Mouse (Mus musculus) heart, embryonic 14.5 days (tissue): Measurements from ENCODE around the gene Lrrc42. TPM values are rescaled to one million over a fixed set of nuclear protein-coding genes. Genes with fewer than 3 reads are reported as not detected.

Source experiments
- ATAC-seq: fragments of 200-750 bp; cut with Nextera tagmentation; 2 replicates; pipeline ENCODE4 v1.8.0; 2017; ENCODE audit warnings: low read depth, moderate TSS enrichment; ENCODE audit not compliant: insufficient number of reproducible peaks, insufficient read depth, low FRiP score
- H3K27ac ChIP-seq, 2 experiments: fragments of 200-500 bp in 1 of 2; fragments of 300-500 bp in 1 of 2; sonication (generic) in 1 of 2; replicated peaks in 1 of 2; 2 replicates each; pipeline ENCODE4 v1.5.1; 2012 to 2014; ENCODE audit warnings: low read depth in 2 of 2, low read length in 2 of 2, control low read depth in 1 of 2, mild to moderate bottlenecking in 1 of 2, mixed read lengths in 1 of 2; ENCODE audit not compliant: control insufficient read depth in 1 of 2, insufficient read depth in 1 of 2
- H3K27me3 ChIP-seq: fragments of 300-500 bp; sonication (generic); 2 replicates; pipeline ENCODE4 v1.6.1; 2014; ENCODE audit warnings: mild to moderate bottlenecking, low read length, control low read depth; ENCODE audit not compliant: control insufficient read depth, insufficient read depth
- H3K36me3 ChIP-seq: fragments of 300-500 bp; sonication (generic); 2 replicates; pipeline ENCODE4 v1.6.1; 2014; ENCODE audit warnings: mild to moderate bottlenecking, control low read depth, low read length, mixed read lengths; ENCODE audit not compliant: control insufficient read depth, insufficient read depth
- H3K4me1 ChIP-seq, 2 experiments: fragments of 200-500 bp in 1 of 2; fragments of 300-500 bp in 1 of 2; sonication (generic) in 1 of 2; 2 replicates each; pipeline ENCODE4 v1.6.1; 2012 to 2014; ENCODE audit warnings: low read length in 2 of 2, control low read depth in 1 of 2, mixed read lengths in 1 of 2; ENCODE audit not compliant: control insufficient read depth in 2 of 2, insufficient read depth in 2 of 2
- H3K4me2 ChIP-seq: fragments of 300-500 bp; sonication (generic); 2 replicates; pipeline ENCODE4 v1.6.1; 2014; ENCODE audit warnings: mild to moderate bottlenecking, low read length
- H3K4me3 ChIP-seq, 2 experiments: fragments of 200-500 bp in 1 of 2; fragments of 300-500 bp in 1 of 2; sonication (generic) in 1 of 2; 2 replicates each; pipeline ENCODE4 v1.5.1; 2012 to 2014; ENCODE audit warnings: low read length in 2 of 2, mild to moderate bottlenecking in 2 of 2, control low read depth in 1 of 2, low read depth in 1 of 2, moderate library complexity in 1 of 2; ENCODE audit not compliant: control insufficient read depth in 1 of 2, insufficient read depth in 1 of 2
- H3K9ac ChIP-seq: fragments of 300-500 bp; sonication (generic); 2 replicates; pipeline ENCODE4 v1.6.1; 2014; ENCODE audit warnings: mild to moderate bottlenecking, low read length
- H3K9me3 ChIP-seq: fragments of 300-500 bp; sonication (generic); 2 replicates; pipeline ENCODE4 v1.6.1; 2016; ENCODE audit warnings: low read length, control low read depth; ENCODE audit not compliant: control insufficient read depth
- WGBS: fragments of 180-500 bp; shearing (Covaris S2); extraction: QIAGEN DNeasy Blood & Tissue Kit; methylation state at CpG from one replicate; pipeline ENCODE4 v1.1.7; 2014; 5-methylcytosine and 5-hydroxymethylcytosine counted together
- polyA plus RNA-seq: library from polyadenylated mRNA; unstranded; fragments of >200 nt; fragmentation: Nextera tagmentation; extraction: Ambion mirVana; gene quantifications from 2 replicates; pipeline ENCODE4 v1.2.1, GENCODE M21; 2014

The Lrrc42 gene
- polyA plus RNA-seq, 1 experiment from 2014 or later = 52.0 TPM

DNA sequence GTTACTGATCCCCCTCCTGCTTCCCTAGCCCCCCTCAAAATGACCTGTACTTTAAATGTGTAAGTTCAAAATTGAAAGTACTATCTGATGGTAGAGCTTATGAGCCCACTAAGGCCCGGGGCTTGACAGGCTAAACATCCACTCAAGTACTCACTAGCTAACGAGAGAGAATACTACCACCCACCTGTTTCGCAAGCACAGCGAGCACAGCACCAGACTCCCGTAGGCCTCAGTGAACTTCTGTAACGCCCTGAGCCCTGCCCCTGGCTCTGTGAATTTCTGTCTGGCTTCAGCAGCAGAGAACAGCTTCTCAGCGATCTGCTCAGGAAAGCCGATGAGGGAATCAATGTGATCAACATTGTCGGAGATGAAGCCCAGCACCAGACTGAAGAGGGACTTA, 6.2 kb downstream of the Lrrc42 start:
- ATAC-seq = no peak
- 0 out of 4 replicates have a peak overlapping the region, but pooled peaks of 1 of the 2 experiments have one; percentile 24 for H3K27ac ChIP-seq
- no peak overlapping the region for H3K4me2 ChIP-seq
- H3K27me3 ChIP-seq = no peaks in the 10 kb centered on the region
- no peak overlapping the region for H3K4me3 ChIP-seq
- peaks cover 9 to 63% of the 10 kb centered on the region in 2 experiments for H3K4me1 ChIP-seq
- H3K9me3 ChIP-seq = no peaks in the 10 kb centered on the region
- peaks cover 10% of the 10 kb centered on the region for H3K36me3 ChIP-seq
- 62% methylated on average over 9 of the region's 9 CpGs for WGBS
- peak overlapping the region; percentile 25; the same call in 1 of the 2 replicates for H3K9ac ChIP-seq

DNA sequence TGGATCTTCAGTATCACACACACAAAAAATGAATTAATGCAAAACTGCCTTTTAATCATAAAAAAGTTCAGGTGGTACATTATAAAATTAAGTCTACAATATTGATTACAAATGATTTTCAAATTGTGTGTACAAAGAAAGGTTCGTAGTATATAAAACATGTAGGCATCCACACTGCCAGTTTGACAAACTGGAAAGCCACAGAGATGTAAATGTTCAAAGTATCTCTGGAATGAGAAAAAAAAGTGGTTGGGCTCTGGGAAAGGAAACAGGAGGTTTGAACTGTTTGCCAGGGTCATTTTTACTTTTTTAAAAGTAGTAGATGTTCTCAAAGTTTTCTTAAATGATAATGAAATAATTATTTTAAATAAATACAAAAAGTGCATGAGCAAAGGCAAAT, 7.3 kb downstream of the Lrrc42 start:
- Histone ChIP-seq H3K36me3 (peaks cover 20% of the 10 kb centered on the region), H3K9me3 (no peaks in the 10 kb centered on the region), H3K4me2 (no peak overlapping the region), H3K27me3 (no peaks in the 10 kb centered on the region), H3K4me1 (peaks cover 9 to 57% of the 10 kb centered on the region in 2 experiments), H3K9ac (no peak overlapping the region), H3K27ac (peak overlapping the region in 1 of 2 experiments; percentile 72; a peak in 2 of 4 replicates), H3K4me3 (no peak overlapping the region)
- WGBS = 19% methylated on average over 1 of the region's 1 CpGs
- no peak for ATAC-seq

DNA sequence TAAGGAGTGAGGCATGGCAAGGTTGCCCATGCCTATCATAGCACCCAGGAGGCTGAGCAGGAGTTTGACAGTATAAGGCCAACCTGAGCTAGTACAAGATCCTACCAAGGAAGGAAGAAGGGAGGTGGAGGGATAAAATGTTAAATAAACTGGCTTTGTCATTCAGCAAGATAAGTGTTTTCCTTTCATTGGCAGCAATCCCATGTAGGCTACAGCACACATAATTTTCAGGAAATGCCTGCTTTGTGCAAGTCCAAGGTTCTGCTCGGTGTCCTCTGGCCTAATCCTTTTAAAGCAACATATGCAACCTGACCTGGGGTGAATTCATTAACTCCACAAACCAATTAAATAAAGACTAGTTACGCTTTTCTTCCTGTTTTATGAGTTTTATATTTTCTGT, 8.0 kb downstream of the Lrrc42 start:
- 64% methylated on average over 2 of the region's 2 CpGs for WGBS
- no peak overlapping the region for H3K4me2 ChIP-seq

DNA sequence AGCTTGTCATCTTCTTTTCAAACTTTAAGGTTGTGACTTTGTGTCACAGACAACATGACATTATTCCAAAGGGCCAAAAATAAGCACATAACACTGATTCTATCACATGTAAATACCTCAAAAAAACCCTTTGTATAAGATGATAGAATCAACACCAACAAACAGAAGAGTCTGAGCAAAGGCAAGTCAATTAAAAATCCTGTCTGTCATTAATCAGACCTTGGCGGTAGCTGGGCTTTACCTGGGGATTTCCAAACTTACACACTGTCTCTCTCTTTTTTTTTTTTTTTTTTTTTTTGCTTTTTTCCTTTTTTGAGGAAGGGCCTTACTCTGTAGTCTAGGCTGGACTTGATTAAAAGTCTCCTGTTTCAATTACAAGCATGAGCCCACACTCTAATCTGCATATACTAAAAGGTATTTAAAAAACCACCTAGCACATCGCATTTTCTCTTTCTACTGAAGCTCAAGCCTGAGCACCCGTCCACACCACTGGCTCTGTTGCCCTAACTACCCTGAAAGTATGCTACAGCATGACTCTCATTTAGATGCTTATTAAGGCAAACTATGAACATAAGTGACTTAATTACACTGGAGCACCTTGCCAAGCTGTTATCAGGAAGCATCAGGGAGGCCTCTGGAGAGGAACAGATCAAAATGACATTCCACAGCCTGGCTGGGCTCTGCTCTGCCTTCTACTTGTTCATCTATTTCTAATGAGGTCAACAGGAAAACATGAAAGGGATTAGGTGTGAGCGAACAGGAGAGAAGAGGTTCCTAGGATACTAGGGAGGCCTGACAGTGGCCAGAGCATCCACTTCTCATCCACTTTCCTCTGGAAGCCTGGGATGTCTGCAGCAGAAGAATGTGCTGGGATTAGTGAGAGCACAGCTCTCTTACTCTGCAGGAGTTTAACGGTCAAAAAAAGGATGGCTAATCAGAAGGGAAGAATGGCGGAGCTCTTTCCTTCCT, 9.7 kb downstream of the Lrrc42 start:
- H3K27me3 ChIP-seq = no peaks in the 10 kb centered on the region
- WGBS = 50% methylated on average over 6 of the region's 6 CpGs
- no peak for ATAC-seq
- peaks cover 6 to 42% of the 10 kb centered on the region in 2 experiments for H3K4me1 ChIP-seq
- H3K27ac ChIP-seq = peak overlapping the region in 1 of 2 experiments; percentile 34; a peak in 1 of 4 replicates
- H3K4me2 ChIP-seq = peak overlapping the region; percentile 9; the same call in 1 of the 2 replicates
- no peaks in the 10 kb centered on the region for H3K9me3 ChIP-seq
- H3K4me3 ChIP-seq = no peak overlapping the region
- H3K9ac ChIP-seq = no peak overlapping the region
- H3K36me3 ChIP-seq = peaks cover 44% of the 10 kb centered on the region

More for the DNA sequence above, 8.0 kb downstream of the Lrrc42 start:
- Histone ChIP-seq H3K4me3 (no peak overlapping the region), H3K27me3 (no peaks in the 10 kb centered on the region), H3K9ac (no peak overlapping the region), H3K36me3 (peaks cover 27% of the 10 kb centered on the region), H3K9me3 (no peaks in the 10 kb centered on the region), H3K4me1 (peaks cover 9 to 55% of the 10 kb centered on the region in 2 experiments), H3K27ac (peak overlapping the region in 1 of 2 experiments; percentile 72; a peak in 3 of 4 replicates)
- no peak for ATAC-seq

DNA sequence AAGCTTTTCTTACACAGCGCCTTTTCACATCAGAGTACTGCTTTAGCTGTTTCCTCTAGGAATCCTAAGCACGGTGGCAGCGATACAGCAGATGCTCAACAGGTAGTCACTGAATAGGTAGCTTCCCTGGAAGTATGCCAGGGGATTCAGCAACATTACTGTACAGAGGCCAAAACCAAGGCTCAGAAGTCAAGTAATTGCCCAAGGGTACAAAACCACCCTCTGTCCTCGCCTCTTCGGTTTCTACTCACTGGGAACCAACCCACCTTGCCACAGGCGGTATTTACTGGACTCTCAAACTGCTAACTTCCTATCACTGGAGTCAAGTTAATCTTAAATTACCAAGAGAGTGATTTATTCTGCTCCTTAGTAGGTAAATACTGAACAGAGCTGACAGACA, 13.1 kb downstream of the Lrrc42 start:
- Histone ChIP-seq H3K4me3 (no peak overlapping the region), H3K4me1 (peaks cover 2 to 18% of the 10 kb centered on the region in 2 experiments; a peak in 3 of 4 replicates), H3K27me3 (no peaks in the 10 kb centered on the region), H3K4me2 (no peak overlapping the region), H3K9ac (no peak overlapping the region), H3K9me3 (no peaks in the 10 kb centered on the region), H3K36me3 (peaks cover 74% of the 10 kb centered on the region), H3K27ac (no peak overlapping the region)
- WGBS = 96% methylated on average over 6 of the region's 6 CpGs
- no peak for ATAC-seq

DNA sequence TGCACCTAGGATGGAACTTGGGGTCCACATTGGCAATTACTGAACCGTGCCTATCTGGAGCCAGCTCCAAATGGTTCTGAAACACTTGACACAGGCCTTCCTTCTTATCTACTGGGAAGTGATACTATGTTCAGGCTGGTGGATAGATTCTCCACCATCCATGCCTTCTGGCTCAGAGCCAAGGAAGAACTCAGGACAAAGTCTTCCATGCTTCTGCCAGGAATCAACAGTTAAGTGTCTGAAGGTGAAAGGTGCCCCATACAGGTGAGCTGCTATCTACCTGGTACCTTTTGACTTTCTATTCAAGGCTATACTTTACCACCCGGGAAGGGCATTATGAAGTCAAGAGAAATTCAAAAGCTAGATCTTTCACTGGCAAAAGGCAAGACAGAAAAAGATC, 15.1 kb downstream of the Lrrc42 start:
- Histone ChIP-seq H3K4me2 (no peak overlapping the region), H3K9me3 (no peaks in the 10 kb centered on the region), H3K9ac (no peak overlapping the region), H3K4me1 (no peaks in the 10 kb centered on the region), H3K27me3 (no peaks in the 10 kb centered on the region), H3K36me3 (peaks cover 93% of the 10 kb centered on the region), H3K27ac (no peak overlapping the region), H3K4me3 (no peak overlapping the region)
- 81% methylated on average over 2 of the region's 2 CpGs for WGBS
- ATAC-seq = no peak

DNA sequence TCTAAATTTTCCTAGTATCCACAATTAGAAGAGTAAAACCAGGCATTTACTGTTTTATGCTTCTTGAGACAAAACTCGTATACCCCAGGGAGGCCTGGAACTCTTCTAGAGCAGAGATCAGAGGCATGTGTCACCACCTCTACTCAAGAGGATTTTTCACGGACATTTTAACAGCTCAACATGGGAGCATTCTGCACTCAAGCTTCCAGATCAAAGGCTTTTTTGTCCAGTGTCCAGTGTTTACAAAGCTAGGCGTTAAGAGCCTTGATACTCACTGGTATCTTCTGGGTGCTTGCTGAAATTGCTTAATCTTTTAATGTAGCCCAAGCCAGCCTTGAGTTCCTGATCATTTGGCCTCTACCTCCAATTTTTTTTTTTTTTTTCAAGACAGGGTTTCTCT, 21.1 kb downstream of the Lrrc42 start:
- H3K4me1 ChIP-seq = no peaks in the 10 kb centered on the region
- H3K27ac ChIP-seq = no peak overlapping the region
- no peak for ATAC-seq
- no peak overlapping the region for H3K9ac ChIP-seq
- H3K36me3 ChIP-seq = peaks cover 47% of the 10 kb centered on the region
- 13% methylated on average over 3 of the region's 3 CpGs for WGBS
- H3K4me3 ChIP-seq = no peak overlapping the region
- H3K4me2 ChIP-seq = no peak overlapping the region
- no peaks in the 10 kb centered on the region for H3K9me3 ChIP-seq
- no peaks in the 10 kb centered on the region for H3K27me3 ChIP-seq
